In genomic region chr5:138086842-138087241, GRCm38 (mm10) we compare ENCODE assay signal across 11 mouse cellular contexts. TPM values are rescaled to one million over a fixed set of nuclear protein-coding genes. Genes with fewer than 3 reads are reported as not detected.
A peak's percentile ranks its signal among the peaks of the same experiment; 100 is the strongest.
DNase-seq lines count a peak whose midpoint lies in the region; ATAC-seq and TF ChIP-seq lines count a peak whose summit lies in the region.
"Had no signal": no experiment of that assay in that cellular context is flagged by ENCODE, and none has a peak within 500 bp of the region (broad histone marks: within the 10 kb centered on the region; RNA-seq: fewer than 3 reads in every experiment).

No protein-coding gene starts in this region.

- peaks cover 18% of the 10 kb centered on the region for H3K36me3 ChIP-seq in heart, embryonic 13.5 days
- peaks cover 14% of the 10 kb centered on the region for H3K36me3 ChIP-seq in heart, adult 2 months (ENCODE audit: control insufficient read depth, insufficient read depth, low read length)
- peaks cover 29% of the 10 kb centered on the region for H3K36me3 ChIP-seq in forebrain, embryonic 10.5 days (replicated peaks)
- no peaks in the 10 kb centered on the region for H3K36me3 ChIP-seq in intestine, embryonic 15.5 days
- H3K36me3 ChIP-seq in midbrain, embryonic 14.5 days (ENCODE audit: control insufficient read depth, insufficient read depth, low read length), result peaks cover 13% of the 10 kb centered on the region

- H3K9ac ChIP-seq in heart, embryonic 13.5 days, result no peak overlapping the region
- no peak overlapping the region for H3K9ac ChIP-seq in heart, adult 2 months (ENCODE audit: low read depth, low read length)
- no peak overlapping the region for H3K9ac ChIP-seq in intestine, embryonic 15.5 days
- 0 out of 2 replicates have a peak overlapping the region, but pooled peaks have one; percentile 0 for H3K9ac ChIP-seq in midbrain, embryonic 14.5 days (replicated peaks; ENCODE audit: low read length)
- H3K9ac ChIP-seq: limb, embryonic 15.5 days had no signal

- TF ChIP-seq CTCF in heart, adult 2 months (IDR thresholded peaks at IDR 0.05), result no peak

- peak overlapping the region; percentile 86 for H3K4me2 ChIP-seq in heart, embryonic 13.5 days
- peak overlapping the region; percentile 60 for H3K4me2 ChIP-seq in intestine, embryonic 15.5 days (replicated peaks)
- peak overlapping the region; percentile 86 for H3K4me2 ChIP-seq in midbrain, embryonic 14.5 days (ENCODE audit: low read length)

- TF ChIP-seq POLR2A in heart, adult 2 months (IDR thresholded peaks at IDR 0.05; ENCODE audit: insufficient read depth, low read depth, low read length), result no peak

- no peaks in the 10 kb centered on the region for H3K27me3 ChIP-seq in heart, embryonic 13.5 days (replicated peaks)
- H3K27me3 ChIP-seq in heart, adult 2 months (ENCODE audit: control insufficient read depth, insufficient read depth, low read length), result no peaks in the 10 kb centered on the region
- H3K27me3 ChIP-seq in forebrain, embryonic 10.5 days (ENCODE audit: poor library complexity, severe bottlenecking), result no peaks in the 10 kb centered on the region
- no peaks in the 10 kb centered on the region for H3K27me3 ChIP-seq in intestine, embryonic 15.5 days (replicated peaks)
- H3K27me3 ChIP-seq in midbrain, embryonic 14.5 days (ENCODE audit: control insufficient read depth, insufficient read depth, low read length), result no peaks in the 10 kb centered on the region
- H3K27me3 ChIP-seq: limb, embryonic 15.5 days; Patski had no signal

- H3K9me3 ChIP-seq in heart, embryonic 13.5 days, result no peaks in the 10 kb centered on the region
- H3K9me3 ChIP-seq in forebrain, embryonic 10.5 days, result no peaks in the 10 kb centered on the region
- no peaks in the 10 kb centered on the region for H3K9me3 ChIP-seq in intestine, embryonic 15.5 days
- H3K9me3 ChIP-seq in midbrain, embryonic 14.5 days (ENCODE audit: control insufficient read depth, low read length), result no peaks in the 10 kb centered on the region
- H3K9me3 ChIP-seq: limb, embryonic 15.5 days had no signal

- ATAC-seq in heart, embryonic 13.5 days (ENCODE audit: extremely low read depth, insufficient number of reproducible peaks, low FRiP score, low TSS enrichment), result no peak
- ATAC-seq in intestine, embryonic 15.5 days, result no peak
- no peak for ATAC-seq in midbrain, embryonic 14.5 days (ENCODE audit: low FRiP score, low TSS enrichment)
- ATAC-seq: Patski had no signal

- peaks cover 4% of the 10 kb centered on the region for H3K79me2 ChIP-seq in heart, adult 2 months (replicated peaks; ENCODE audit: control insufficient read depth, insufficient read depth, low read length)

- intact Hi-C loops in heart, adult 2 months (cut with DNase I), result loop anchor here (2.0 kb wide), 1 partner anchor 68 kb away; the partner anchor contains the start of gene Zfp113
- intact Hi-C loops in left cerebral cortex, postnatal 36 days (cut with DNase I), result no loop called here

- no peak overlapping the region for H3K27ac ChIP-seq in heart, embryonic 13.5 days (replicated peaks)
- H3K27ac ChIP-seq in heart, adult 2 months, result no peak overlapping the region
- H3K27ac ChIP-seq in forebrain, embryonic 10.5 days, result no peak overlapping the region
- no peak overlapping the region for H3K27ac ChIP-seq in intestine, embryonic 15.5 days
- no peak overlapping the region for H3K27ac ChIP-seq in midbrain, embryonic 14.5 days (replicated peaks; ENCODE audit: low read depth, low read length)
- H3K27ac ChIP-seq: limb, embryonic 15.5 days had no signal

- no peak for TF ChIP-seq EP300 in heart, adult 2 months (IDR thresholded peaks at IDR 0.05; ENCODE audit: insufficient read depth, low read depth, low read length)

- 88% methylated on average over 3 of the region's 3 CpGs for WGBS in heart, embryonic 13.5 days
- WGBS in heart, adult 2 months, result 60% methylated on average over 3 of the region's 3 CpGs
- 94% methylated on average over 3 of the region's 3 CpGs for WGBS in forebrain, embryonic 10.5 days
- WGBS in intestine, embryonic 15.5 days, result 66% methylated on average over 3 of the region's 3 CpGs
- WGBS in midbrain, embryonic 14.5 days, result 77% methylated on average over 3 of the region's 3 CpGs

- no peak overlapping the region for H3K4me3 ChIP-seq in heart, embryonic 13.5 days
- H3K4me3 ChIP-seq in heart, adult 2 months, result no peak overlapping the region
- H3K4me3 ChIP-seq in forebrain, embryonic 10.5 days, result peak overlapping the region; percentile 95
- H3K4me3 ChIP-seq in intestine, embryonic 15.5 days (replicated peaks), result no peak overlapping the region
- H3K4me3 ChIP-seq in midbrain, embryonic 14.5 days (replicated peaks; ENCODE audit: low read depth, low read length), result peak overlapping the region; percentile 96; the same call in 1 of the 2 replicates

- no peak for DNase-seq in heart, adult 2 months
- no peak for DNase-seq in forebrain, embryonic 10.5 days (ENCODE audit: extremely low spot score, low spot score)
- no peak for DNase-seq in midbrain, embryonic 14.5 days
- no peak for DNase-seq in gastrocnemius, adult 8-10 months (ENCODE audit: low spot score in 2 of 2)
- DNase-seq in left cerebral cortex, postnatal 36 days (ENCODE audit: low spot score in 2 of 2), result no peak
- no peak for DNase-seq in adrenal gland, postnatal 14 days

- peaks cover 19% of the 10 kb centered on the region for H3K4me1 ChIP-seq in heart, embryonic 13.5 days
- H3K4me1 ChIP-seq in heart, adult 2 months (ENCODE audit: control insufficient read depth, insufficient read depth, low read length), result peaks cover 5% of the 10 kb centered on the region
- peaks cover 18% of the 10 kb centered on the region for H3K4me1 ChIP-seq in forebrain, embryonic 10.5 days
- H3K4me1 ChIP-seq in intestine, embryonic 15.5 days (replicated peaks), result no peaks in the 10 kb centered on the region
- H3K4me1 ChIP-seq in midbrain, embryonic 14.5 days (ENCODE audit: control insufficient read depth, insufficient read depth, low read length), result peaks cover 23% of the 10 kb centered on the region
- H3K4me1 ChIP-seq: limb, embryonic 15.5 days had no signal

RNA-seq across cellular contexts. Expression of gene Zkscan1, which starts 2.0 kb away (rescaled TPM):
- 8.6 and 8.7 TPM in 2 replicates for polyA plus RNA-seq in heart, embryonic 13.5 days (2015; fragmentation: Nextera tagmentation; extraction: Ambion mirVana)
- total RNA-seq in heart, adult 2 months (2021), result 10 to 100 TPM; 14.0 to 15.3 TPM
- polyA plus RNA-seq in heart, adult 2 months (2012; rRNA removed), result 3.7 and 6.4 TPM in 2 replicates
- 25.2 and 25.3 TPM in 2 replicates for polyA plus RNA-seq in forebrain, embryonic 10.5 days (2016; fragmentation: Nextera tagmentation; extraction: Ambion mirVana)
- polyA plus RNA-seq in intestine, embryonic 15.5 days (2015; fragmentation: Nextera tagmentation; extraction: Ambion mirVana), result 13.7 and 15.0 TPM in 2 replicates
- polyA plus RNA-seq in midbrain, embryonic 14.5 days (2014; fragmentation: Nextera tagmentation; extraction: Ambion mirVana), result 28.8 and 42.3 TPM in 2 replicates
- total RNA-seq in gastrocnemius, adult 8-10 months (2022), result 10 to 100 TPM in 3 of 4 experiments, 1 to 10 TPM in 1; 9.6 to 11.6 (median 10.6) TPM
- 10 to 100 TPM; 39.9 to 40.2 TPM for total RNA-seq in left cerebral cortex, postnatal 36 days (2021)
- total RNA-seq in adrenal gland, postnatal 14 days (2021), result 33.1 and 33.6 TPM in 2 replicates

RNA-seq across cellular contexts. Expression of gene Zscan21, which starts 29.9 kb away (rescaled TPM):
- polyA plus RNA-seq in heart, embryonic 13.5 days (2015; fragmentation: Nextera tagmentation; extraction: Ambion mirVana), result 39.1 and 39.4 TPM in 2 replicates
- total RNA-seq in heart, adult 2 months (2021), result 10 to 100 TPM; 10.1 to 11.7 TPM
- 5.9 and 9.4 TPM in 2 replicates for polyA plus RNA-seq in heart, adult 2 months (2012; rRNA removed)
- 98.4 and 105 TPM in 2 replicates for polyA plus RNA-seq in forebrain, embryonic 10.5 days (2016; fragmentation: Nextera tagmentation; extraction: Ambion mirVana)
- polyA plus RNA-seq in intestine, embryonic 15.5 days (2015; fragmentation: Nextera tagmentation; extraction: Ambion mirVana), result 43.3 and 45.9 TPM in 2 replicates
- polyA plus RNA-seq in midbrain, embryonic 14.5 days (2014; fragmentation: Nextera tagmentation; extraction: Ambion mirVana), result 94.0 and 113 TPM in 2 replicates
- total RNA-seq in gastrocnemius, adult 8-10 months (2022), result 10 to 100 TPM; 14.3 to 17.0 (median 15.2) TPM
- 10 to 100 TPM; 16.1 to 16.4 TPM for total RNA-seq in left cerebral cortex, postnatal 36 days (2021)
- total RNA-seq in adrenal gland, postnatal 14 days (2021), result 16.7 and 17.2 TPM in 2 replicates

RNA-seq across cellular contexts. Expression of gene Smok3c, which starts 33.8 kb away (rescaled TPM):
- polyA plus RNA-seq in heart, embryonic 13.5 days (2015; fragmentation: Nextera tagmentation; extraction: Ambion mirVana), result not detected in 2 replicates
- not detected for total RNA-seq in heart, adult 2 months (2021)
- polyA plus RNA-seq in heart, adult 2 months (2012; rRNA removed), result not detected in 2 replicates
- not detected in 2 replicates for polyA plus RNA-seq in forebrain, embryonic 10.5 days (2016; fragmentation: Nextera tagmentation; extraction: Ambion mirVana)
- polyA plus RNA-seq in intestine, embryonic 15.5 days (2015; fragmentation: Nextera tagmentation; extraction: Ambion mirVana), result not detected in 2 replicates
- polyA plus RNA-seq in midbrain, embryonic 14.5 days (2014; fragmentation: Nextera tagmentation; extraction: Ambion mirVana), result not detected in 2 replicates
- not detected for total RNA-seq in gastrocnemius, adult 8-10 months (2022)
- total RNA-seq in left cerebral cortex, postnatal 36 days (2021), result not detected
- not detected in 2 replicates for total RNA-seq in adrenal gland, postnatal 14 days (2021)
- polyA plus RNA-seq: limb, embryonic 15.5 days; Patski; small intestine, adult 2 months had no signal

Comparison
In these comparisons a context has a peak if more than half of its experiments do, and no peak if none do; other contexts are left out.
1. H3K4me3 ChIP-seq: peak in forebrain, embryonic 10.5 days (single experiment) and midbrain, embryonic 14.5 days (single experiment); none in heart, embryonic 13.5 days (single experiment), heart, adult 2 months (single experiment) and intestine, embryonic 15.5 days (single experiment).
2. Peak in every context shown above with its lines, with median percentiles within 50 percentile points of each other: H3K4me2 ChIP-seq.